Mouse (Mus musculus): ENCODE measurements around the gene Gm32802.
"Not testable (repeated sequence)": the region's sequence is repeated elsewhere in the genome, so short reads cannot be mapped to it uniquely, and the experiment has no call there.

DNA sequence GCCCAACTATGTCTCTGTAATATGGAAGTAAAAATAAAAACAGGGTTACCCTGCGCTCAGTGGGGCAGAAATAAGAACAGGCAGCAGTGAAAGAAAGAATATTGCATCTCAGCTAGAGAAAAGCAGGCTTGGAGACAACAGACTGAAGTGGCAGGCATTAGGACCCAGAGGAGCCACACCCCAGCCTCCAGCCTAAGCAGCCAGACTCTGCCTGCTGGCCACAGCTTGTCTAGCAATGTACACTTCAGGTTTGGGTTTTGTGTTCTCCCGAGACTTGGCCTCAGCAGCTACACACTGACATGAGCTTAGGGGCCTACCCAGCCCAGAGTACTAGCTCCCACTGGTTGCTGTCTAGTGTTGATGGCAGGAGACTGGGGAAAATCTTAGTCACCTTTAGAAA lies 43.6 kb downstream of the Gm32802 start:
- TF ChIP-seq CTCF (IDR thresholded peaks at IDR 0.05; ENCODE audit: low read depth, low read length); GATA1 (IDR thresholded peaks at IDR 0.05; ENCODE audit: borderline replicate concordance, low read length); TAL1 (conservative IDR thresholded peaks at IDR 0.05; ENCODE audit: low read depth, low read length): not testable (repeated sequence)

All from G1E (cell line).